Mouse (Mus musculus) retina, postnatal 7 days (tissue): ENCODE measurements at regions not wholly inside any gene's neighbourhood (a gene's known extent, or its start where the extent isn't known, plus 50 kb on each side); places are given as distances from the start of the nearest gene placed in this dataset.

Experiments
- DNase-seq: peaks from one replicate; pipeline ENCODE4 v3.0.0-alpha.2; 2012; ENCODE audit warnings: low read depth, low spot score

- DNase-seq = no peak
These were observed 235.2 kb downstream of the Papss1 start for GRCm38 (mm10) chr3:131799774-131800173.

GRCm38 (mm10) chr3:131801551-131801950, 237.0 kb downstream of the Papss1 start:
- DNase-seq = no peak

- no peak for DNase-seq
These were observed 238.3 kb downstream of the Papss1 start for GRCm38 (mm10) chr3:131802841-131803240.

GRCm38 (mm10) chr3:131808127-131808526, 243.6 kb downstream of the Papss1 start:
- no peak for DNase-seq

GRCm38 (mm10) chr3:131812968-131813367, 248.4 kb downstream of the Papss1 start:
- no peak for DNase-seq

GRCm38 (mm10) chr3:131818806-131819205, 254.2 kb downstream of the Papss1 start:
- no peak for DNase-seq

GRCm38 (mm10) chr3:131857442-131857841, 227.7 kb upstream of the Dkk2 start:
- no peak for DNase-seq

- no peak for DNase-seq
These were observed 226.0 kb upstream of the Dkk2 start for GRCm38 (mm10) chr3:131859083-131859482.

GRCm38 (mm10) chr3:131865106-131865505, 220.0 kb upstream of the Dkk2 start:
- no peak for DNase-seq

- DNase-seq = no peak
These were observed 217.8 kb upstream of the Dkk2 start for GRCm38 (mm10) chr3:131867266-131867665.

- DNase-seq = no peak
These were observed 216.7 kb upstream of the Dkk2 start for GRCm38 (mm10) chr3:131868219-131868964.

GRCm38 (mm10) chr3:131869306-131869705, 215.8 kb upstream of the Dkk2 start:
- DNase-seq = no peak

GRCm38 (mm10) chr3:131882667-131883066, 202.4 kb upstream of the Dkk2 start:
- DNase-seq = no peak

- DNase-seq = no peak
These were observed 198.6 kb upstream of the Dkk2 start for GRCm38 (mm10) chr3:131886470-131886869.

GRCm38 (mm10) chr3:131886984-131887383, 198.1 kb upstream of the Dkk2 start:
- no peak for DNase-seq

- DNase-seq = no peak
These were observed 197.4 kb upstream of the Dkk2 start for GRCm38 (mm10) chr3:131887670-131888069.

GRCm38 (mm10) chr3:131891941-131892340, 193.2 kb upstream of the Dkk2 start:
- DNase-seq = no peak

GRCm38 (mm10) chr3:131893061-131893804, 191.9 kb upstream of the Dkk2 start:
- DNase-seq = peak; percentile 19

- DNase-seq = no peak
These were observed 190.0 kb upstream of the Dkk2 start for GRCm38 (mm10) chr3:131895057-131895456.

GRCm38 (mm10) chr3:131913534-131913933, 171.6 kb upstream of the Dkk2 start:
- DNase-seq = no peak

- no peak for DNase-seq
These were observed 170.7 kb upstream of the Dkk2 start for GRCm38 (mm10) chr3:131914372-131914771.

- DNase-seq = no peak
These were observed 170.1 kb upstream of the Dkk2 start for GRCm38 (mm10) chr3:131914997-131915396.
